Mouse (Mus musculus): ENCODE results near the gene Nrsn2.

GRCm38 (mm10) chr2:152398691-152399090 lies 22.3 kb upstream of the Nrsn2 start:
- peak; percentile 57 for TF ChIP-seq POLR2A (IDR thresholded peaks at IDR 0.05; ENCODE audit: control insufficient read depth, low read depth, low read length)
- TF ChIP-seq CTCF (IDR thresholded peaks at IDR 0.05; ENCODE audit: control insufficient read depth, insufficient read depth, insufficient replicate concordance, low read depth, low read length): no peak

All from testis, adult 2 months (tissue).